Mouse (Mus musculus) right cerebral cortex, adult 18-20 months (tissue): ENCODE data around the gene Grb7.

ENCODE experiments used
- DNase-seq: peaks from one replicate; pipeline ENCODE4 v3.0.0; 2022; ENCODE audit warnings: mixed read lengths

The Grb7 gene

GRCm38 (mm10) chr11:98446213-98446561 is at the start of gene Grb7:
Grb7 (plus strand) TSS chr11:98446394.
- DNase-seq = no peak

DNA sequence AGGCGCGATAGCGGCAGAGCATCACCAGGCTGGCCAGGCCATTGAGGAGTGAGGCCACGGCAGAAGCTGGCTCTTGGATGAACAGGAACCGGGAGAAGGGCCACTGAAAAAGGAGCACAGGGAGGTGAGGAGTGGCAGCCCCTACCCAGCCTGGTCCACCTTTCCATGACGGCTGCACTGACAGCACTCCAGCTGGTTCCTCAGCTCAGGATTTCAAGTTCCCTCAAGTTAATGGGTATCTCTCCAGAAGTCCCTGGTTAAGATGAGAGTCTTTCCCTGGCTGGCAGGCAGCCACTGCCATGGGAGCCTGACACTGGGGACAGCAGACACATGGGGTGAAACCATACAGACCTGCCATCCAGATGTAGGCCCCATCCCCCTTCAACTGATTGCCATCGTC is 48.2 kb upstream of the Grb7 start:
- DNase-seq = no peak

DNA sequence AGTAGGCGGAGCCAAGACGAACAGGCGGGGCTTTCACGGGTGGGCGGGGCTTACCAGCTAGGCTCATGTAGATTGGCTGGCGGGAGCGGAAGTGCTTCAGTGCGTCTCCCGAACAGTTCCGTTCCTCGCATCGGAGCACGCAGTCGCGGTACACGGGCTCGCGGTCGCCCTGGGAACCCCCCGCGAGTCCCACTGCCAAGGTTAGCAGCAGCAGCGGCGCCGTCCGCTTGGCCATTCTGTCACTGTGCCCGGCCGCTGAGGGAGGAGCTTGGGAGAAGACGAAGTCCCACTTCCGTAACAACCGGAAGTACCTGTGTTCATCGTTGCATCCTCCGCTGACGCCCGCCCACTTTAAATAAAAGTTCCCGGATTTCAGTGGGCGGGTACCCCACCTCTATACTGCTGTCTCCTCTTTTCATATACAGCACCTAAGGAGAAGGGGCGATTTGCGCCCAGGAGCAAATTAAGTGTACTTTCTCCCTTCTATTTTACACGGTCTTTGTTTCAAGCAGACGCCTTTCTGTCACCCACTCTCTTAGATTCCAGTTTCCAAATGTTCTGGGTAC is 46.0 kb upstream of the Grb7 start, which contains the start of gene Pgap3:
Gene Pgap3, minus strand, starts transcription at position 330 of the 566 bp plus-strand sequence.
- peak; percentile 88 for DNase-seq

DNA sequence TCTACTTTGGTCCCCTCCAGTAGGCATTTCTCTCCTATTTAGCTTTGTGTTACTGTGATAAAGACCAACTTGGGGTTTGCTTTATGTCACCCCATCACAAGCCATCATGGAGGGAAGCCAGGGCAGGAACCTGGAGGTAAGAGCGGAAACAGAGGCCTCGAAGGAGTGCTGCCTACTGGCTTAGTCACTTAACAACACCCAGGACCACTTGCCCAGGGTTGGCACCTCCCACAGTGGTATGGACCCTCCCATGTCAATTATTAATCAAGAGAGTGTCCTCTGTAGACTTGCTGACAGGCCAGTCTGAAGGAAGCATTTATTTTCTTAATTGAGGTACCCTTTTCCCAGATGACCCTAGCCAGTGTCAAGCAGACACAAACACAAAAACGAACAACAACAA is 45.4 kb upstream of the Grb7 start:
- no peak for DNase-seq

DNA sequence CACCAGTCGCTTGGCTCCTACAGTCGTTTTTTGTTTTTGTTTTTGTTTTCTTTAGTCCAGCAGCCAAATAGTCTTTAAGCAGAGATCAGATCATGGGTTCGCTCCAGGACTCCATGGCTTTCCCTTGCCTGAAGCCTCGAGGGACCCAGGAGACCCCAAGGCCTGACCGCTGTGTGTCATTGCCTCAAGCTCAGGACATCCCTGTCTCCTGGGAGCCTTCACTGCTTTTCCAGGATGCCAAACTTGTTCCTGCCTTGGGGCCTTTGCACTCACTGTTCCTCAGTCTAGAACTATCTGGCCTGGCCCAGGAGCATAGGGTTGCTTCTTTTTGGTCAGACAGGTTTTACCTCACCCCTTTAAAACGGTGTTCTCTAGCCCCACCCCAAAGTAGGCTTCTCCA is 39.6 kb upstream of the Grb7 start:
- no peak for DNase-seq

DNA sequence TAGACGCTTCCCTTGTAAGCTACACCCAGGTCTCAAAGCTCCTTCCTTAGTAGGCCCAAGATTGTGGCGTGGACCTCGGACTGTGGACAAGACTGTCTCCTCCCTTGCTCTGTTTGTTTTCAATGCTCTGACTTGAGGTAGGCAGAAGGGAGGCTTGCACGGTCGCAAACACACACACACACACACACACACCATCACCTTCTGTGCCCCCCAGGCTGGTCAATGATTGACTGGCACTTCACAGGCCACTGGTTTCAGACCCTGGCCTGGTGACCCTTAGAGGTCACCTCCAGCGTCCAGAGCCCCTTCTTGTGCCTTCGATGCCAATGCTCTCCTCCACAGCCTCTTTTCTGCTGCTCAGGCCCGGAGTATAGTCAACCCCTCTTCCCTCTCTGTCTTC is 37.3 kb upstream of the Grb7 start:
- DNase-seq = no peak

DNA sequence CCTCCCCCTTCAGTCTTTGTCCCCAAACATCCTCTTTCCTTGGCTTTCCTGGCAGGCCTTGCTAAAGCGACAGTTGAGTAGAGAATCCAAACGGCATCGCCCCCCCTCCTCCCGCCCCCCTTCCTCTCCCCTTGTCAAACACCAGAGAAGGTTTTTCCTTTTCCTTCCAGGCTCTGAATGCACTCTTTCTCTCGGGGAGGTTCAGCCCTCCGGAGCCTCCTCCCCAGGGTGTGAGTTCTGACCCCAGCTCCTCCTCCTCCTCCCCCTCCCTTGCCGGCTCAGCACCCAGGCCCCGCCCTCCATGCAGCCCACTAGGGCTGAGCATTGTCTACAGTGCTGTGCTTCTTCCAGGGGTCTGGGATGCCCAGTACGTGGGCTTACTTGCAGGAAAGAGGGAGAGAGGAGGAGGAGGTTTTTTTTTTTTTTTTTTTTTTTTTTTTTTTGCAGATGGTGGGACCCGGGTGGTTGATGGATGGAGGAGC is 36.8 kb upstream of the Grb7 start:
- DNase-seq = no peak

DNA sequence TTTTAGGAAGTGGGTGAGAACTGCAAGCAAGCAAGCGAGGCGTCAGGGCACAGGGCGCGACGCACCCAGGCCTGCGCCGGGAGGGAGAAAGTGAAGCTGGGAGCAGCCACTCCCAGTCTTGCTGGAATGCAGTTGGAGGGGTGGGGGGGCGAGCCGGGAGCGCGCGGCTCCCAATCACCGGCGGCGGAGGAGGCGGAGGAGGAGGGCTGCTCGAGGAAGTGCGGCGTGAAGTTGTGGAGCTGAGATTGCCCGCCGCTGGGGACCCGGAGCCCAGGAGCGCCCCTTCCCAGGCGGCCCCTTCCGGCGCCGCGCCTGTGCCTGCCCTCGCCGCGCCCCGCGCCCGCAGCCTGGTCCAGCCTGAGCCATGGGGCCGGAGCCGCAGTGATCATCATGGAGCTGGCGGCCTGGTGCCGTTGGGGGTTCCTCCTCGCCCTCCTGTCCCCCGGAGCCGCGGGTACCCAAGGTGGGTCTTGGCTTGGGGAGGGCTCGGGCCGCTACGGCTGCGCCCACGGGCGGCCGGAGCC is 33.9 kb upstream of the Grb7 start, which contains the start of gene Erbb2:
Gene Erbb2, plus strand, starts transcription at position 198 of the 524 bp plus-strand sequence.
- no peak for DNase-seq

- DNase-seq = no peak
Measured at GRCm38 (mm10) chr11:98412797-98413301, 33.3 kb upstream of the Grb7 start.

GRCm38 (mm10) chr11:98413731-98414130 is 32.5 kb upstream of the Grb7 start:
- DNase-seq = no peak

GRCm38 (mm10) chr11:98414162-98414561 is 32.0 kb upstream of the Grb7 start:
- no peak for DNase-seq

DNA sequence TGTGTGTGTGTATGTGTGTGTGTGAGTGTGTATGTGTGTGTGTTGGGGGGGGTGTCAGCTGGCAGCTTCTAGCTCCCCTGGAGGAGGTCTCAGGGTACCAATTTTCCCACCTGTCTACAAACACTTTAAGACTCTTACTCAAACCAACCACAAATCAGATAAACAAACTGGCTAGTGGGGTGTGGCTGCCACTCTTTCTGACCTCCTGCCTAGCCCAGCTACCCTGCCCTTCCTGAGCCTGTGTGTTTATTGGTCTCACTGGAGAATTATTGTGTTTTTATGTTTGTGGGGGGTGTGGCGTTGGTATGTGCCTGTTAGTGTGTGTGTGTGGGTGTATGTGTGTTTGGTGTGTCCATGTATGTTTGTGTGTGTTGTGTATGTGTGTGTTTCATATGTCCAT is 29.1 kb upstream of the Grb7 start:
- no peak for DNase-seq

DNA sequence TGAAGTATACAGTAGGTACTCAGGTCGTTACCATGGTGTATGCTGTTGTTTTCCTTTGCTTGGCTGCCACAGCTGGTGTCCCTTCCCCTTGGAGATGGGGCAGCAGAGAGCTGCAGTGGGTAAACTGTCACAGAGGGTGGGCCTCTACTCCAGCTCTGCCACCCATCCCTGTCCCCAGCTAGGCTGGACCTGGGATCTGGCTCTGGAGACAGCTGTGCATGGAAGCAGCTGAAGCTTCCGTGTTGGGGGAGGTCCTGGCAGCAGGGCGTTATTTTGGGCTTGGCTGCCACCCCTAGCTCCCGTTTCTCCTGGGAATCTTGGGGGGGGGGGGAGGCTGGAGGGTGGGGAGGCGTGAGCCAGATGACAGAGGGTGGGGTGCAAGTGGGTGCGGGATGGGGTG is 27.9 kb upstream of the Grb7 start:
- DNase-seq = no peak

- no peak for DNase-seq
Measured at GRCm38 (mm10) chr11:98418939-98419547, 27.2 kb upstream of the Grb7 start.

- DNase-seq = no peak
Measured at GRCm38 (mm10) chr11:98426592-98426991, 19.6 kb upstream of the Grb7 start.

DNA sequence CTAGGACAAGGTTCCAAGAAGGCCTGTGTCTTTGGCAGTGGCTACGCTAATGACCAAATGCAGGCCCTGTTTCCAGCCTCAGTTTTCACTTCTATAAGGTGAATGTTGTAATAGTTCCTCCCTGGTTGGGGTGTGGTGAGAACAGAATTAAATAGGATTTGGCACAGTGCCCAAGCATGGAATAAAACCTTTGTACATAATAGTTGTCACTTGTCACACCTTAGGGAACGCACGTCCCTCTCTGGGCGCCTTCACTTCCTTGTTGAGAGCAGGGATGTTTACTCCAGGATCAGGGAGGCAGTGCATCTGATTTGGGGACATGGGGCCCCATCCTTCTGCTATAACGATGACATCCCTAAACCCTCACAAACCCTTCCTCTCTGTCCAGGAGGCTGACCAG is 17.8 kb upstream of the Grb7 start:
- DNase-seq = no peak

- no peak for DNase-seq
Measured at GRCm38 (mm10) chr11:98431743-98432502, 14.3 kb upstream of the Grb7 start.

- DNase-seq = no peak
Measured at GRCm38 (mm10) chr11:98435723-98436122, 10.5 kb upstream of the Grb7 start.

GRCm38 (mm10) chr11:98437441-98437840 is 8.8 kb upstream of the Grb7 start:
- no peak for DNase-seq

- peak; percentile 97 for DNase-seq
Measured at GRCm38 (mm10) chr11:98438331-98439158, 7.6 kb upstream of the Grb7 start, which contains the start of gene Mien1. Mien1 (minus strand) TSS chr11:98438991.

GRCm38 (mm10) chr11:98443688-98444087 is 2.5 kb upstream of the Grb7 start:
- DNase-seq = no peak

- no peak for DNase-seq
Measured at GRCm38 (mm10) chr11:98445238-98445637, 956 bp upstream of the Grb7 start.

DNA sequence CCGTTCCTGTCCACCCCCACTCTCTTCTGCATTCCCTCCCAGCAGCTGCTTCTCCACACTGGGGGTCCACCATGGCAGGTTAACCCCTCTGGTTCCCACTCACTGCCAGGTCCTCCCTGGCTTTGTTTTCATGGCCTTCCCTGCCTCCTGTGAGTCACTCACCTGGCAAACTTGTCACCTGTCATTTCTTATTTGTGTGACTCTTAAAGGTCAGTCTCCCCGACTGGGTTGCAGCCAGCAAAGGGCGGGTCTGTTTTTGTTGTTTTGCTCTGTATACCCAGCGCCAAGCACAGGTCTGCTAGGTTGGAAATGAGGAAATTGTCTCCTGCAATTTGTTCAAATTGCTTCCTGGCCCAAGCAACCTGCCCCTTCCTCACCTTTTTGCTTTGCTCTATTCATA is 515 bp upstream of the Grb7 start:
- DNase-seq = no peak
